Mouse (Mus musculus): Measurements from ENCODE around the gene Prss16.

The Prss16 gene

GRCm38 (mm10) chr13:22007872-22008271, 1.7 kb downstream of the Prss16 start:
- DNase-seq (ENCODE audit: low spot score in 2 of 2) = no peak

GRCm38 (mm10) chr13:22007121-22007510, 2.4 kb downstream of the Prss16 start:
- DNase-seq (ENCODE audit: low spot score in 2 of 2) = no peak

- DNase-seq (ENCODE audit: low spot score in 2 of 2) = peak; percentile 63 to 69
These were observed 3.0 kb downstream of the Prss16 start for GRCm38 (mm10) chr13:22006334-22007120.

GRCm38 (mm10) chr13:22005605-22006333, 3.8 kb downstream of the Prss16 start:
- DNase-seq (ENCODE audit: low spot score in 2 of 2) = peak; percentile 55 to 65

- DNase-seq (ENCODE audit: low spot score in 2 of 2) = no peak
These were observed 7.7 kb downstream of the Prss16 start for GRCm38 (mm10) chr13:22001823-22002222.

GRCm38 (mm10) chr13:22001346-22001745, 8.2 kb downstream of the Prss16 start:
- no peak for DNase-seq (ENCODE audit: low spot score in 2 of 2)

GRCm38 (mm10) chr13:21999147-21999546, 10.4 kb downstream of the Prss16 start:
- no peak for DNase-seq (ENCODE audit: low spot score in 2 of 2)

GRCm38 (mm10) chr13:21998412-21998811, 11.1 kb downstream of the Prss16 start:
- DNase-seq (ENCODE audit: low spot score in 2 of 2) = no peak

GRCm38 (mm10) chr13:21997821-21998220, 11.7 kb downstream of the Prss16 start:
- no peak for DNase-seq (ENCODE audit: low spot score in 2 of 2)

- no peak for DNase-seq (ENCODE audit: low spot score in 2 of 2)
These were observed 12.2 kb downstream of the Prss16 start for GRCm38 (mm10) chr13:21997201-21997820.

GRCm38 (mm10) chr13:21996840-21997185, 12.7 kb downstream of the Prss16 start:
- no peak for DNase-seq (ENCODE audit: low spot score in 2 of 2)

GRCm38 (mm10) chr13:21996101-21996839, 13.3 kb downstream of the Prss16 start:
- DNase-seq (ENCODE audit: low spot score in 2 of 2) = no peak

- peak in 1 of 2 experiments; percentile 29 for DNase-seq (ENCODE audit: low spot score in 2 of 2)
These were observed 14.1 kb downstream of the Prss16 start for GRCm38 (mm10) chr13:21995331-21995914.

- no peak for DNase-seq (ENCODE audit: low spot score in 2 of 2)
These were observed 14.6 kb downstream of the Prss16 start for GRCm38 (mm10) chr13:21994896-21995295.

GRCm38 (mm10) chr13:21993957-21994738, 15.4 kb downstream of the Prss16 start:
- no peak for DNase-seq (ENCODE audit: low spot score in 2 of 2)

GRCm38 (mm10) chr13:21992550-21992949, 17.0 kb downstream of the Prss16 start:
- DNase-seq (ENCODE audit: low spot score in 2 of 2) = no peak

GRCm38 (mm10) chr13:21984486-21984885, 25.1 kb downstream of the Prss16 start:
- no peak for DNase-seq (ENCODE audit: low spot score in 2 of 2)

GRCm38 (mm10) chr13:21981803-21982193, 27.7 kb downstream of the Prss16 start:
- no peak for DNase-seq (ENCODE audit: low spot score in 2 of 2)

- DNase-seq (ENCODE audit: low spot score in 2 of 2) = no peak
These were observed 28.4 kb downstream of the Prss16 start, which contains the start of gene Pom121l2 for GRCm38 (mm10) chr13:21980981-21981802. TSS of gene Pom121l2 (plus strand) at chr13:21981194.

All from spleen, postnatal 36 days (tissue).